Mouse (Mus musculus): ENCODE data around the gene Ogfr.

Ogfr gene

GRCm38 (mm10) chr2:180604781-180605180 lies 15.7 kb downstream of the Ogfr start:
- no peak for DNase-seq

GRCm38 (mm10) chr2:180610283-180610682 lies 21.2 kb downstream of the Ogfr start:
- DNase-seq: no peak

- no peak for DNase-seq
Measured at GRCm38 (mm10) chr2:180611882-180612281, 22.8 kb downstream of the Ogfr start.

- no peak for DNase-seq
Measured at GRCm38 (mm10) chr2:180641576-180642554, 52.8 kb downstream of the Ogfr start.

DNA sequence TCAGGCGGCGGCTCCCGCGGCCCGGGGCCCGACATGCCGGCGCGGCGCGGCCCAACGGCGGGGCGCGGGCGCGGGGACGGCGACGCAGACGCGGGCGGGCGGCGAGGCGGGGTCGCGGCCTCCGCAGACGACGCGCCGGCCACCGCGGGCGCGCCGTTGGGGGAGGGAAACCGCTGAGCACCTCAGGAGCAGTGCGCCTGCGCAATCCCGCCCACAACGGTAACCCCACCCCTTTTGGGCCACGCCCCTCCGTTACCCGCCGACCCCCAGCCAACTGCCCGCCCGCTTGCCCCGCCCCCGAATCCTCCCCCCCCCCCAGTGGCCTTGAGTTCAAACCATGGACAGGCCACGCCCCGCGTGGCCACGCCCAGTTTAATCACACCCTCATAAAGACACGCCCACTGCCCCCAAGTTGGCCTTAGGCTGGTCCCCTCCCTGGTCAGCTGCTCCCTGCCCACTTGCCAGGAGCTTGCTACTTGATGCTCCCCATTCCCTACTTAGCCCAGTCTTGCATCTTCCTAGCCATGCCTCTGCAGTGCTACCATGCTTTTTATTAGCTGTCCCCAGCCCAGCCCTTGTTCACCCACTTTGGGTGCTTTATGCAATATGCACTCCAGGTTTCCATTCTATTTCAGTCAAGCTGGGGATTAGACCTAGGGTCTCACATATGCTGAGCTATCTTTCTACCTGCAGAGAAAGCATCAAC lies 53.7 kb downstream of the Ogfr start, which contains the start of gene Tcfl5:
Gene Tcfl5, minus strand, starts transcription at position 154 of the 706 bp plus-strand sequence.
- no peak for DNase-seq

DNA sequence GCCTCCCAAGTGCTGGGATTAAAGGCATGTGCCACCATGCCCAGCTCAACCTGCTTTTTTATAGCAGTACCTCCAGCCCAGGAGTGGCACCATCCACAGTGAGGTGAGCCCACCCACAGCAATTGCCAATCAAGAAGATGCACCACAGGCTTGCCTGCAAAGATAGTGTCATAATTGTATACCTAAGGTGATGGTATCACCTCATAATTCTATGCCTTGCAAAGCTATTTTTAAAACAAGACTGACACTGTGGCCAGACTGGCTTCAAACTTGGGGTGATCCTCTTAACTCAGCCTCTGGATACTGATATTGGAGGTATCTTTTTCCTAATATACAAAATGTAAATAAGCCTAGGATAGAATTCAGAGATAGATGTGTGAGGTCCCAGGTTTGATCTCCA lies 54.6 kb downstream of the Ogfr start:
- no peak for DNase-seq

Measured in cerebellum, adult 9-10 months (tissue).